Mouse (Mus musculus): ENCODE results near the gene Rps15.

DNA sequence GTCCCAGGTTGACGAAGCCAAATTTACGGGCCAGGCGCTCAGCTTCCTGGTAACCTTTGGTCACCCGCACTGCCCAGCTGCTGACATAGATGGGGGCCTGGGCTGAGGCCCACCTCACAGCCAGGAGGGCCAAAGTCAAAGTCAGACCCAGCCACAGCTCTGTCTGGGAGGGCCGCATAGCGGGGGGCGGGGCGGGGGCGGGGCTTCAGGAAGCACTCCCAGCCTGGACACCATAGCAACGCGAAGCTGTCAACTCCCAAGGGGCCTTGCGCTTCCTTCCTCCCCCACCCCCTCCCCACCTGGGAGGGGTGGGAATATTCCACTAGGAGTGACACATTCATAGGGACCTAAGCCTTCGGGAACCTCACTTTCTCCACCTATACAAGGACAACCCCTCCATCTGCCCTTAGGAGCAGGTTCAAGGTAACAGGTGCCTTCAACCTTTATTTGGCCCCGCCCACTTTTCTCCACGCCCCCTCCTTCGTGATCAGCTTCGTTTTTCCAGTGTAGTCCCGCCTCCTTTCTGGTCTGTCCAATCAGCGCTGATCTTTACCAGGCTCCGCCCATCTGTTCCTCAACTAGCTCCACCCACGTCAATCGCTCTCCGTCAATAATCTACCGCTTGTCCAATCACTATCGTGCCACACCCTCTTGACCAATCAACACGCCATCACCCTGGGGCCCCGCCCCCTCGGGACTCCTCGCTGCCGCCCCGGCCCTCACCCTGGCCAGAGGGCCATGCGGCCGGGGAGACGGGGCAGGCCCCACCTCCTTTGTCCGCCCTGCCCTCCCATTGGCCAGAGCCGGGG lies 37.2 kb downstream of the Rps15 start, which contains the start of the genes Pcsk4 and Reep6:
- TF ChIP-seq CTCF (IDR thresholded peaks at IDR 0.05; ENCODE audit: borderline replicate concordance, control insufficient read depth, extremely low read depth, insufficient read depth, low read length, poor library complexity) (no peak), POLR2A (IDR thresholded peaks at IDR 0.05; ENCODE audit: control insufficient read depth, extremely low read depth, insufficient read depth, low read length, poor library complexity) (no peak)
